Mouse (Mus musculus) midbrain, embryonic 11.5 days (tissue): ENCODE data around the gene Eif4b. TPM values are rescaled to one million over a fixed set of nuclear protein-coding genes. Genes with fewer than 3 reads are reported as not detected.

Source experiments
- ATAC-seq: fragments of 200-750 bp; cut with Nextera tagmentation; 2 replicates; pipeline ENCODE4 v1.8.0; 2017; ENCODE audit warnings: moderate TSS enrichment, moderate library complexity; ENCODE audit not compliant: low FRiP score
- DNase-seq: peaks from one replicate; pipeline ENCODE4 v3.0.0; 2015; ENCODE audit warnings: low spot score; ENCODE audit errors: missing footprints
- H3K27ac ChIP-seq: fragments of 300-500 bp; sonication (generic); 2 replicates; pipeline ENCODE4 v1.5.1; 2014; ENCODE audit warnings: low read depth, low read length
- H3K27me3 ChIP-seq: fragments of 300-500 bp; sonication (generic); 2 replicates; pipeline ENCODE4 v1.6.1; 2014; ENCODE audit warnings: mild to moderate bottlenecking, low read length, moderate library complexity, mixed read lengths; ENCODE audit not compliant: control insufficient read depth, insufficient read depth
- H3K36me3 ChIP-seq: fragments of 300-500 bp; sonication (generic); 2 replicates; pipeline ENCODE4 v1.6.1; 2014; ENCODE audit warnings: mild to moderate bottlenecking, low read length, moderate library complexity, mixed read lengths; ENCODE audit not compliant: control insufficient read depth, insufficient read depth
- H3K4me1 ChIP-seq: fragments of 300-500 bp; sonication (generic); 2 replicates; pipeline ENCODE4 v1.6.1; 2014; ENCODE audit warnings: low read length; ENCODE audit not compliant: control insufficient read depth, insufficient read depth
- H3K4me2 ChIP-seq: fragments of 300-500 bp; sonication (generic); 2 replicates; pipeline ENCODE4 v1.6.1; 2014; ENCODE audit warnings: mild to moderate bottlenecking, moderate library complexity
- H3K4me3 ChIP-seq: fragments of 300-500 bp; sonication (generic); 2 replicates; pipeline ENCODE4 v1.5.1; 2014; ENCODE audit warnings: low read depth, low read length
- H3K9ac ChIP-seq: fragments of 300-500 bp; sonication (generic); 2 replicates; pipeline ENCODE4 v1.6.1; 2014; ENCODE audit warnings: low read length
- H3K9me3 ChIP-seq: fragments of 300-500 bp; sonication (generic); 2 replicates; pipeline ENCODE4 v1.6.1; 2016; ENCODE audit warnings: low read length; ENCODE audit not compliant: control insufficient read depth
- WGBS: fragments of 180-500 bp; shearing (Covaris S2); extraction: QIAGEN DNeasy Blood & Tissue Kit; methylation state at CpG from one replicate; pipeline ENCODE4 v1.1.7; 2014; 5-methylcytosine and 5-hydroxymethylcytosine counted together
- polyA plus RNA-seq: library from polyadenylated mRNA; unstranded; fragments of >200 nt; fragmentation: Nextera tagmentation; extraction: Ambion mirVana; gene quantifications from 2 replicates; pipeline ENCODE4 v1.2.1, GENCODE M21; 2014

The Eif4b gene
- polyA plus RNA-seq, 1 experiment from 2014 or later, result 107 TPM

DNA sequence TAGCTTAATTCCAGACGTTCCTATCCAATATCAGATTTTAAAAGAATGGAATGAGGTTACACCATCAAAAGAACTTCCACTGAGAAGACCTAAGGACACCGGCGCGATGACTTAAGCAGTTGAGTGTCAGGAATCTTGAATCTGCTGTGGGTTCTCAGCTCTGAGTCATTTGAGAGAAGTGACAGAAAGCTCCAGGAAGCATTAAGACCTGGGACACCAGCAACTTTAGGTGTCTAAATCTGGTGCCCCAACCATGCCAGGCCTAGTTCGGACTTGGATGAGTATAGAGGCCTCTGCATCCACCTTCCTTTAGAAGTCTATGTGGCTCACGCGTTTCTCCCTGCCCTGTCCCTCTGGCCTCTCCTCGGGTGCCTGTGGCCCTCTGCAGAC lies 26.2 kb downstream of the Eif4b start:
- Histone ChIP-seq H3K27me3 (peaks cover 19% of the 10 kb centered on the region), H3K27ac (no peak overlapping the region), H3K36me3 (peaks cover 7% of the 10 kb centered on the region), H3K4me1 (peaks cover 26% of the 10 kb centered on the region), H3K9ac (peak overlapping the region; percentile 61), H3K4me2 (peak overlapping the region; percentile 63), H3K4me3 (peak overlapping the region; percentile 47), H3K9me3 (no peaks in the 10 kb centered on the region)
- peak; percentile 92 for DNase-seq
- no peak for ATAC-seq
- 22% methylated on average over 8 of the region's 8 CpGs for WGBS

GRCm38 (mm10) chr15:102100161-102100981 lies 26.8 kb downstream of the Eif4b start, which contains the start of gene Tns2:
Gene Tns2 (plus strand): TSS chr15:102100413.
- H3K36me3 ChIP-seq, result peaks cover 2% of the 10 kb centered on the region; the same call in 1 of the 2 replicates
- DNase-seq (peak; percentile 95), ATAC-seq (peak; percentile 73)
- WGBS, result 1% methylated on average over 38 of the region's 82 CpGs
- H3K9ac ChIP-seq, result peak within 1 kb of the TSS; percentile 61
- H3K27me3 ChIP-seq, result peaks cover 22% of the 10 kb centered on the region
- no peaks in the 10 kb centered on the region for H3K9me3 ChIP-seq
- peak within 1 kb of the TSS; percentile 63 for H3K4me2 ChIP-seq
- H3K4me1 ChIP-seq, result peaks cover 26% of the 10 kb centered on the region
- no peak within 1 kb of the TSS for H3K27ac ChIP-seq
- peak within 1 kb of the TSS; percentile 47 for H3K4me3 ChIP-seq

DNA sequence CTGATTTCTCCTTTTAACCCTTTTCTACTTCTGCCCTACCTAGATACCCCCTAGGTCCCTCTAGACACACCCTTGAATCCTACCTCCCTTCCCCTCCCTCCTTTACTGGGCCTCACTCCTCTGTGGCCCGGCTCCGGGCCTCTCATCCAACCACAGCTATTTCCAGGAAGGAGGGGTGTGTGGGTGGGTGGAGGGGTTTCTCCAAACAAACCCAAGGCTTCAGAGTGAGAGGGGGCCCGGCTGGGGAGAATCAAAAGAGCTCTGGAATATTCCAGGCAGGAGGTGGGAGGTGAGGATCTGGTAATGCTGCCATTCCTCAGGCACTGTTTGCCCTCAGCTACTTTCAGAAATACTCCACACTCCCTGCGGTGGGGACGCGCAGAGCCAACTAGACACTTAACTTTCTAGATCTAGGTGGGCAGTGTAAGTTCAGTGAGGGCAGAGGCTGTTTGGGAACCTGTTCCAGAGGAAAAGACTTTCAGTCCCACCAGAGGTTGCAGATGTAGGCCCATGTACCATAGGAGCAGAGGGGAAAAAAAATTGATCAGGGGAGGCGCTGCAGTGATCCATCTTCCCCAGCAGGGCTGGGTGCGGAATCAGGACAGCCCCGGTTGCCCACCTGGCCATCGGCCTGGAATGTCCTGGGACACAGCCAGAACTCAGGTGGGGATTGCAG lies 27.6 kb downstream of the Eif4b start:
- Histone ChIP-seq H3K27ac (no peak overlapping the region), H3K4me3 (peak overlapping the region; percentile 47), H3K4me2 (peak overlapping the region; percentile 63; the same call in 1 of the 2 replicates), H3K27me3 (peaks cover 30% of the 10 kb centered on the region), H3K9ac (no peak overlapping the region; the same call in 1 of the 2 replicates), H3K9me3 (no peaks in the 10 kb centered on the region), H3K4me1 (peaks cover 26% of the 10 kb centered on the region), H3K36me3 (no peaks in the 10 kb centered on the region; the same call in 1 of the 2 replicates)
- WGBS, result 25% methylated on average over 10 of the region's 10 CpGs
- DNase-seq (no peak), ATAC-seq (0 out of 2 replicates have a peak, but pooled peaks have one; percentile 30)

DNA sequence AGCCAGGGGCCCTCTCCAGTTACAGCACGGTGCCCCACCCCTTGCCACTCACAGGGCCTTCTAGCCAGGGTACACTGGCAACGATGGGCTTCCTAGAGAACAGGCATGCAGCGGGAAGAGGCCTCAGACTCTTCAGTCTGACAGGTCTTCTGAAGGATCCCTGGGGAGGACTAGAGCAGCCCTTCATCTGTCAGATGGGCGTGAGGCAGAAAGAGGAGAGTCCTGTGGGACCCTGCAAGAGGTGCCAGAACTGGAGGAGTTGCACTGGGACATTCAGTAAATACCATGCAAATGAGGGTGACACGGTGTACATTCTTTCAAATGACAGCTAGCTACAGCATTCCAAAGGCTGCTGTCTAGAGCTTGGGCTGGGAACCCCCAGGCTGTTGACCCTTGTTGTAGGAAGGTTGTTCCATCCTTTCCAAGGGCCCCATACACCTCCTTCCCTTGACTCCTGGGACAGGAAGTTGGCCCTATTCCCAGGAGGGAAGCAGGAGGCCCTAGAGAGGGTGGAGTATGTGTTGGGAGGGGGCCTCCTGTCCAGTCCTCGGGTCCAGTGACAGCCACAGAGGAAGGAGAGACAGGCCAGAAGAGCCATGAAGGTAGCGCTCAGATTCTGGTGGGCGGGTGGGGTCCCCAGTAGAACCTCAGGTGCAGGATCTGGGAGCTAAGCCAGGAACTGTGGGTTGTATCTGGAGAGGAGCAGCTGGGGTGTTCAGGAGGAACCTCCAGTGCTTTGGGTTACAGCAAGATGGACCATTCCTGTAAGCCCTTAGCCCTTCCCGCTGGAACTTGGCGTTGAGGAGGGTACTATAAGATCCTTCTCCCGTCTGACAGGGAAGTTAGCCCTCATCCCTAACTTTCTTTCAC lies 28.3 kb downstream of the Eif4b start:
- Histone ChIP-seq H3K4me1 (peaks cover 30% of the 10 kb centered on the region), H3K4me2 (peak overlapping the region; percentile 9; the same call in 1 of the 2 replicates), H3K9me3 (no peaks in the 10 kb centered on the region), H3K36me3 (no peaks in the 10 kb centered on the region), H3K4me3 (no peak overlapping the region), H3K9ac (no peak overlapping the region), H3K27me3 (peaks cover 37% of the 10 kb centered on the region), H3K27ac (no peak overlapping the region)
- whole genome bisulfite sequencing, result 27% methylated on average over 11 of the region's 11 CpGs
- ATAC-seq (no peak), DNase-seq (no peak)

DNA sequence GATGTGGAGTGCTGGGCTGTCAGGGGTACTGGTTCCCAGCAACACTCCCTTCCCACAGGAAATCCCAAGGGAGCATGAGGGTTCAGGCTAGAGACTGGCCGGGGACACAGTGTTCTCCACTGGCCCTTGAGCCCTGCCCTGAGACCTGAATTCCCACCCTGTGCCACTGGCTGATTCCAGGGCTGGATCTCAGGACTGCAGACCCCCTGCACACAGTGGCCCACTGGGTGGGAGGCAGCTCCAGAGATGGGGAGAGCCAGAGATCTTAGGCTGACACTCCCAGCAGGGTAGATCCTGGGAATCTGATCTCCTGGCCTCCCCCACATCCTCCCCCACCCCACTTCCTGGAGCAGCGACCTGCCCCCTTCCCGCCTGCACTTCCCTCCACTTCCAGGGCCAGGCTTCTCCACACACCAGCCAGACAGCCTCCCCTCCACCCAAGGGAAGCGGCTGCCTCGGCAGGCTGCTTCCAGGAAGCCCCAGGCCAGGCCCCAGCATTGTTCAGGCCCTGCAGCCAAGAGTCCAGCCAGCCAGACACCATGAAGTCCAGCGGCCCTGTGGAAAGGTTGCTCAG lies 29.1 kb downstream of the Eif4b start:
- peaks cover 45% of the 10 kb centered on the region for H3K27me3 ChIP-seq
- ATAC-seq (no peak), DNase-seq (no peak)
- WGBS, result 12% methylated on average over 6 of the region's 6 CpGs
- H3K4me1 ChIP-seq, result peaks cover 33% of the 10 kb centered on the region
- 0 out of 2 replicates have a peak overlapping the region, but pooled peaks have one; percentile 14 for H3K9ac ChIP-seq
- no peak overlapping the region for H3K4me2 ChIP-seq
- H3K27ac ChIP-seq, result no peak overlapping the region
- H3K4me3 ChIP-seq, result no peak overlapping the region
- no peaks in the 10 kb centered on the region for H3K36me3 ChIP-seq
- no peaks in the 10 kb centered on the region for H3K9me3 ChIP-seq

DNA sequence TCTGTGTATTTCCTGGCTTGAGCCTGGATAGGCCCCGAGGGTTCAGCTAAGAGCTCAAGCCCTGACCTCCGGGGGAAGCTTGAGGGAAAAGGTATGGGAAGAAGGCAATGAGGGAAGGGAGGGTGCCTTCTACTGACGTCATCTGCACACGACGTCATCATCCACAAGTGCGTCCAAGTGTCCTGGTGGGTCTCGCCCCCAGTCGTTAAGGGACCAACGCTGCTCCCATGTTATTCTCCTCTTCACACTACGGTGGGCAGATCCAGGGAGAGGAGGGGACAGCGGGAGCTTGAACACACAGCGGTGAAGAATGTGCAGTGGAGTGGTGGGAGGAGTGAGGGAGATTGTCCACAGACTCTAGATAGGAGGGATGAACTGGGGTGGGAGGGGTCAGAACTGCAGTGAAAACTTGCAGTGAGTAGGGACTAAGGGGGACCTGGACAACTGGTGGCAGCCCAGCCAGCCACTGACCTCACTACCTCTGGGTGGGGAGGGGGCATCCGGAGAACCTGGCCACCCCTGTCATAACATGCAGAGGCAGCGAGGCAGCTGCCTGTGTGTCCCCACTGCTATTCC lies 29.9 kb downstream of the Eif4b start:
- Histone ChIP-seq H3K9ac (no peak overlapping the region), H3K4me2 (no peak overlapping the region), H3K27me3 (peaks cover 47% of the 10 kb centered on the region), H3K4me1 (peaks cover 33% of the 10 kb centered on the region), H3K27ac (no peak overlapping the region), H3K36me3 (no peaks in the 10 kb centered on the region), H3K9me3 (no peaks in the 10 kb centered on the region), H3K4me3 (peak overlapping the region; percentile 6; the same call in 1 of the 2 replicates)
- WGBS, result 7% methylated on average over 14 of the region's 14 CpGs
- ATAC-seq (no peak; the same call in 1 of the 2 replicates), DNase-seq (peak; percentile 90)

DNA sequence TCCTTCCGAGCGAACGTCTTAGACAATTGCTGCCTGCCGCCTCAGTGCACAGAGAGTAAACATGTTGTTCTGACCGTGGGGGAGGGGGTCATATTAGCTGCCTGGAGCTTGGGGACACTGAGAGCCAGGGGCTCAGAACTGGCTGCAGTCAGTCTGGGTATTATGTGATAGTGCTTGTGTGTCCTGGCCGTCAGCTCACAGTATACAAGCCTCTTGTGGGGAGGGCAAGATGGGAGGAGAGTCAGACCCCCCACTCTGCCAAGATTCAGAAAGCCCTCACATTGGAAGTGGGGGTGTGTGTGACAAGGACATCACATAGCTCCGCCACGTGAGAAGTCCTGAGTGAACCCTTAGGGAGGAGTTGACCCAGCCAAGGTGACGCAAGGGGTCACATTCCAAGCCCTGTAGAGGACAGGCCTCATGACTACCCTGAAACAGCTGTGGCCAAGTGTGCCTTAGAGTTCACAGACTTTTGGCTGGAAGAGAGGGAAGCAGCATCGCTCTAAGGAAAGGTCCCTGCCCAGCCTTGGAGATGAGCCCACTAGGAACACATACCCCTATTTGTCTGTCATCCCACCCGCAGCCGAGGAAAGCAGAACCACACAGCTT lies 30.5 kb downstream of the Eif4b start:
- WGBS, result 25% methylated on average over 12 of the region's 12 CpGs
- no peaks in the 10 kb centered on the region for H3K36me3 ChIP-seq
- peaks cover 33% of the 10 kb centered on the region for H3K4me1 ChIP-seq
- no peaks in the 10 kb centered on the region for H3K9me3 ChIP-seq
- H3K4me3 ChIP-seq, result peak overlapping the region; percentile 6; the same call in 1 of the 2 replicates
- peaks cover 47% of the 10 kb centered on the region for H3K27me3 ChIP-seq
- DNase-seq (peak; percentile 86), ATAC-seq (no peak)
- H3K9ac ChIP-seq, result no peak overlapping the region
- no peak overlapping the region for H3K27ac ChIP-seq
- H3K4me2 ChIP-seq, result no peak overlapping the region

- H3K4me2 ChIP-seq, result no peak overlapping the region
- WGBS, result 56% methylated on average over 5 of the region's 5 CpGs
Observed at GRCm38 (mm10) chr15:102105360-102105759, 31.8 kb downstream of the Eif4b start.

More at GRCm38 (mm10) chr15:102105360-102105759, 31.8 kb downstream of the Eif4b start:
- no peaks in the 10 kb centered on the region for H3K9me3 ChIP-seq
- H3K9ac ChIP-seq, result no peak overlapping the region
- H3K36me3 ChIP-seq, result no peaks in the 10 kb centered on the region
- peaks cover 30% of the 10 kb centered on the region for H3K4me1 ChIP-seq
- no peak overlapping the region for H3K4me3 ChIP-seq
- H3K27ac ChIP-seq, result no peak overlapping the region
- ATAC-seq (no peak), DNase-seq (no peak)
- peaks cover 45% of the 10 kb centered on the region for H3K27me3 ChIP-seq
